Mouse (Mus musculus): ENCODE measurements around the gene Add3.

Gene Add3

GRCm38 (mm10) chr19:53230942-53231815 is 90.9 kb downstream of the Add3 start:
- in situ Hi-C loops (cut with MseI, MboI) = no loop called here

- in situ Hi-C loops (cut with MseI, MboI) = no loop called here
Measured at GRCm38 (mm10) chr19:53233586-53233985, 93.3 kb downstream of the Add3 start.

GRCm38 (mm10) chr19:53241806-53242205 is 101.6 kb downstream of the Add3 start:
- in situ Hi-C loops (cut with MseI, MboI) = no loop called here

GRCm38 (mm10) chr19:53243956-53244355 is 103.7 kb downstream of the Add3 start:
- in situ Hi-C loops (cut with MseI, MboI) = no loop called here

- in situ Hi-C loops (cut with MseI, MboI) = loop anchor here (5.0 kb wide), 1 partner anchor 115 kb away; no protein-coding TSS in a partner anchor
Measured at GRCm38 (mm10) chr19:53247558-53247957, 107.3 kb downstream of the Add3 start.

- in situ Hi-C loops (cut with MseI, MboI) = loop anchor here (5.0 kb wide), 1 partner anchor 114 kb away; no protein-coding TSS in a partner anchor
Measured at GRCm38 (mm10) chr19:53248023-53248494, 107.8 kb downstream of the Add3 start.

- in situ Hi-C loops (cut with MseI, MboI) = no loop called here
Measured at GRCm38 (mm10) chr19:53251015-53251414, 110.8 kb downstream of the Add3 start.

- in situ Hi-C loops (cut with MseI, MboI) = no loop called here
Measured at GRCm38 (mm10) chr19:53251656-53252055, 111.4 kb downstream of the Add3 start.

- in situ Hi-C loops (cut with MseI, MboI) = no loop called here
Measured at GRCm38 (mm10) chr19:53252111-53253028, 112.1 kb downstream of the Add3 start.

GRCm38 (mm10) chr19:53256361-53256760 is 116.1 kb downstream of the Add3 start:
- in situ Hi-C loops (cut with MseI, MboI) = no loop called here

- in situ Hi-C loops (cut with MseI, MboI) = no loop called here
Measured at GRCm38 (mm10) chr19:53256991-53257594, 116.8 kb downstream of the Add3 start.

- in situ Hi-C loops (cut with MseI, MboI) = no loop called here
Measured at GRCm38 (mm10) chr19:53257631-53258560, 117.7 kb downstream of the Add3 start.

- in situ Hi-C loops (cut with MseI, MboI) = no loop called here
Measured at GRCm38 (mm10) chr19:53258740-53259506, 118.7 kb downstream of the Add3 start.

GRCm38 (mm10) chr19:53259541-53259940 is 119.3 kb downstream of the Add3 start:
- in situ Hi-C loops (cut with MseI, MboI) = no loop called here

- in situ Hi-C loops (cut with MseI, MboI) = no loop called here
Measured at GRCm38 (mm10) chr19:53260261-53260660, 120.0 kb downstream of the Add3 start.

GRCm38 (mm10) chr19:53260828-53261227 is 120.6 kb downstream of the Add3 start:
- in situ Hi-C loops (cut with MseI, MboI) = no loop called here

- in situ Hi-C loops (cut with MseI, MboI) = no loop called here
Measured at GRCm38 (mm10) chr19:53262061-53262460, 121.8 kb downstream of the Add3 start.

GRCm38 (mm10) chr19:53263859-53264733 is 123.9 kb downstream of the Add3 start:
- in situ Hi-C loops (cut with MseI, MboI) = no loop called here

Data from mouse trophoblast stem cell (cell line).